11 mouse cellular contexts compared by ENCODE assay signal in genomic region chr5:25760871-25761270, GRCm38 (mm10). TPM values are rescaled to one million over a fixed set of nuclear protein-coding genes. Genes with fewer than 3 reads are reported as not detected.
A peak's percentile ranks its signal among the peaks of the same experiment; 100 is the strongest.
DNase-seq lines count a peak whose midpoint lies in the region; ATAC-seq and TF ChIP-seq lines count a peak whose summit lies in the region.
"Had no signal": no experiment of that assay in that cellular context is flagged by ENCODE, and none has a peak within 500 bp of the region (broad histone marks: within the 10 kb centered on the region; RNA-seq: fewer than 3 reads in every experiment).

No protein-coding gene starts in this region.

- no peak for TF ChIP-seq CTCF in cortical plate, adult 2 months (IDR thresholded peaks at IDR 0.05; ENCODE audit: extremely low read depth, insufficient read depth, low read length)

- TF ChIP-seq POLR2A in cortical plate, adult 2 months (IDR thresholded peaks at IDR 0.05; ENCODE audit: extremely low read depth, insufficient read depth, low read length): peak; percentile 29; the same call in 1 of the 2 replicates

- H3K9me3 ChIP-seq in hindbrain, embryonic 12.5 days (replicated peaks): no peaks in the 10 kb centered on the region
- no peaks in the 10 kb centered on the region for H3K9me3 ChIP-seq in hindbrain, embryonic 10.5 days
- no peaks in the 10 kb centered on the region for H3K9me3 ChIP-seq in forebrain, embryonic 12.5 days
- H3K9me3 ChIP-seq: liver, embryonic 12.5 days had no signal

- 0 out of 2 replicates have a peak overlapping the region, but pooled peaks have one; percentile 93 for H3K4me2 ChIP-seq in hindbrain, embryonic 12.5 days (replicated peaks)
- peak overlapping the region; percentile 92 for H3K4me2 ChIP-seq in forebrain, embryonic 12.5 days

- peaks cover 4% of the 10 kb centered on the region for H3K4me1 ChIP-seq in hindbrain, embryonic 12.5 days
- H3K4me1 ChIP-seq in hindbrain, embryonic 10.5 days (replicated peaks): peaks cover 22% of the 10 kb centered on the region
- peaks cover 2% of the 10 kb centered on the region for H3K4me1 ChIP-seq in cortical plate, adult 2 months (ENCODE audit: control insufficient read depth, insufficient read depth, low read length)
- H3K4me1 ChIP-seq in forebrain, embryonic 12.5 days: peaks cover 11% of the 10 kb centered on the region

- H3K36me3 ChIP-seq in hindbrain, embryonic 12.5 days: no peaks in the 10 kb centered on the region
- no peaks in the 10 kb centered on the region for H3K36me3 ChIP-seq in hindbrain, embryonic 10.5 days
- H3K36me3 ChIP-seq in forebrain, embryonic 12.5 days (replicated peaks): no peaks in the 10 kb centered on the region
- H3K36me3 ChIP-seq: liver, embryonic 12.5 days had no signal

- 52% methylated on average over 3 of the region's 3 CpGs for WGBS in hindbrain, embryonic 12.5 days
- 69% methylated on average over 3 of the region's 3 CpGs for WGBS in hindbrain, embryonic 10.5 days
- 71% methylated on average over 3 of the region's 3 CpGs for WGBS in forebrain, embryonic 12.5 days

- H3K27ac ChIP-seq in hindbrain, embryonic 12.5 days: no peak overlapping the region
- H3K27ac ChIP-seq in hindbrain, embryonic 10.5 days: no peak overlapping the region
- H3K27ac ChIP-seq in cortical plate, adult 2 months (ENCODE audit: insufficient read depth, low read length): peak overlapping the region; percentile 99
- H3K27ac ChIP-seq in forebrain, embryonic 12.5 days: no peak overlapping the region
- H3K27ac ChIP-seq: kidney, postnatal 0 days; liver, embryonic 12.5 days had no signal

- H3K4me3 ChIP-seq in hindbrain, embryonic 12.5 days: no peak overlapping the region
- H3K4me3 ChIP-seq in hindbrain, embryonic 10.5 days: no peak overlapping the region
- H3K4me3 ChIP-seq in cortical plate, adult 2 months (ENCODE audit: insufficient read depth, low read length): peak overlapping the region; percentile 100
- peak overlapping the region; percentile 84; the same call in 1 of the 2 replicates for H3K4me3 ChIP-seq in forebrain, embryonic 12.5 days (replicated peaks)

- no peak for DNase-seq in hindbrain, embryonic 10.5 days (ENCODE audit: low spot score)
- peak; percentile 4 for DNase-seq in induced T-regulatory cell, adult 2 months (ENCODE audit: low read depth)
- no peak for DNase-seq in adrenal gland, adult 18-20 months (ENCODE audit: low spot score in 2 of 2)
- no peak for DNase-seq in cerebellum, postnatal 14 days

- H3K27me3 ChIP-seq in hindbrain, embryonic 12.5 days: no peaks in the 10 kb centered on the region; the same call in 1 of the 2 replicates
- peaks cover 10% of the 10 kb centered on the region; the same call in 1 of the 2 replicates for H3K27me3 ChIP-seq in hindbrain, embryonic 10.5 days (ENCODE audit: insufficient read depth, poor library complexity, severe bottlenecking)
- no peaks in the 10 kb centered on the region; the same call in 1 of the 2 replicates for H3K27me3 ChIP-seq in forebrain, embryonic 12.5 days
- H3K27me3 ChIP-seq: CH12.LX had no signal

- no peak overlapping the region for H3K9ac ChIP-seq in hindbrain, embryonic 12.5 days
- no peak overlapping the region for H3K9ac ChIP-seq in forebrain, embryonic 12.5 days

- ATAC-seq in hindbrain, embryonic 12.5 days (ENCODE audit: low FRiP score): no peak
- ATAC-seq in forebrain, embryonic 12.5 days (ENCODE audit: low FRiP score): no peak
- ATAC-seq in cerebellum, adult (ENCODE audit: insufficient number of reproducible peaks, low FRiP score, low TSS enrichment): no peak

RNA-seq across cellular contexts. Expression of gene Actr3b, which starts 1.1 kb away (rescaled TPM):
- 9.4 and 10.0 TPM in 2 replicates for polyA plus RNA-seq in hindbrain, embryonic 12.5 days (2016; fragmentation: Nextera tagmentation; extraction: Ambion mirVana)
- 7.5 and 7.9 TPM in 2 replicates for polyA plus RNA-seq in hindbrain, embryonic 10.5 days (2016; fragmentation: Nextera tagmentation; extraction: Ambion mirVana)
- polyA plus RNA-seq in cortical plate, adult 2 months (2012; rRNA removed): 117 and 126 TPM in 2 replicates
- 19.5 and 20.2 TPM in 2 replicates for polyA plus RNA-seq in forebrain, embryonic 12.5 days (2016; fragmentation: Nextera tagmentation; extraction: Ambion mirVana)
- 10 to 100 TPM in 1 of 2 experiments, 1 to 10 TPM in 1; 5.7 to 11.3 TPM for total RNA-seq in adrenal gland, adult 18-20 months (2021)

RNA-seq across cellular contexts. Expression of gene Xrcc2, which starts 55.2 kb away (rescaled TPM):
- polyA plus RNA-seq in hindbrain, embryonic 12.5 days (2016; fragmentation: Nextera tagmentation; extraction: Ambion mirVana): 8.0 and 9.5 TPM in 2 replicates
- 12.5 and 15.7 TPM in 2 replicates for polyA plus RNA-seq in hindbrain, embryonic 10.5 days (2016; fragmentation: Nextera tagmentation; extraction: Ambion mirVana)
- 4.9 and 5.0 TPM in 2 replicates for polyA plus RNA-seq in cortical plate, adult 2 months (2012; rRNA removed)
- polyA plus RNA-seq in forebrain, embryonic 12.5 days (2016; fragmentation: Nextera tagmentation; extraction: Ambion mirVana): 14.0 and 18.1 TPM in 2 replicates
- 1 to 10 TPM; 2.7 to 4.7 TPM for total RNA-seq in adrenal gland, adult 18-20 months (2021)

Comparison
In these comparisons a context has a peak if more than half of its experiments do, and no peak if none do; other contexts are left out.
1. H3K4me3 ChIP-seq: peak in cortical plate, adult 2 months (single experiment) and forebrain, embryonic 12.5 days (single experiment); none in hindbrain, embryonic 12.5 days (single experiment) and hindbrain, embryonic 10.5 days (single experiment).